Mouse (Mus musculus): ENCODE results near the gene Spin1. TPM values are rescaled to one million over a fixed set of nuclear protein-coding genes. Genes with fewer than 3 reads are reported as not detected.

Spin1 gene
- polyA plus RNA-seq, 1 experiment, result 14.1 TPM

GRCm38 (mm10) chr13:51115762-51116161, 15.1 kb downstream of the Spin1 start:
- peak overlapping the region; percentile 78 for H3K27ac ChIP-seq (ENCODE audit: control insufficient read depth, insufficient read depth, low read depth, low read length, poor library complexity)
- no peak overlapping the region for H3K4me3 ChIP-seq (replicated peaks; ENCODE audit: control insufficient read depth, low read depth, low read length)
- H3K4me1 ChIP-seq (ENCODE audit: control insufficient read depth, insufficient read depth, low read length), result peaks cover 2% of the 10 kb centered on the region; the same call in 1 of the 2 replicates
- WGBS, result 12% methylated on average over 3 of the region's 3 CpGs
- TF ChIP-seq CTCF (IDR thresholded peaks at IDR 0.05; ENCODE audit: control insufficient read depth, insufficient read depth, low read length), result no peak
- TF ChIP-seq POLR2A (IDR thresholded peaks at IDR 0.05; ENCODE audit: borderline replicate concordance, control insufficient read depth, low read depth, low read length), result no peak

GRCm38 (mm10) chr13:51120734-51121133, 20.1 kb downstream of the Spin1 start:
- WGBS, result 12% methylated on average over 4 of the region's 4 CpGs
- no peak overlapping the region for H3K27ac ChIP-seq (ENCODE audit: control insufficient read depth, insufficient read depth, low read depth, low read length, poor library complexity)
- TF ChIP-seq POLR2A (IDR thresholded peaks at IDR 0.05; ENCODE audit: borderline replicate concordance, control insufficient read depth, low read depth, low read length), result no peak
- TF ChIP-seq CTCF (IDR thresholded peaks at IDR 0.05; ENCODE audit: control insufficient read depth, insufficient read depth, low read length), result no peak

GRCm38 (mm10) chr13:51121966-51122365, 21.3 kb downstream of the Spin1 start:
- WGBS, result 41% methylated on average over 1 of the region's 1 CpGs
- Histone ChIP-seq H3K27ac (ENCODE audit: control insufficient read depth, insufficient read depth, low read depth, low read length, poor library complexity) (no peak overlapping the region), H3K4me1 (ENCODE audit: control insufficient read depth, insufficient read depth, low read length) (no peaks in the 10 kb centered on the region; the same call in 1 of the 2 replicates), H3K4me3 (replicated peaks; ENCODE audit: control insufficient read depth, low read depth, low read length) (no peak overlapping the region)
- no peak for TF ChIP-seq POLR2A (IDR thresholded peaks at IDR 0.05; ENCODE audit: borderline replicate concordance, control insufficient read depth, low read depth, low read length)

More at GRCm38 (mm10) chr13:51120734-51121133, 20.1 kb downstream of the Spin1 start:
- H3K4me3 ChIP-seq (replicated peaks; ENCODE audit: control insufficient read depth, low read depth, low read length), result no peak overlapping the region
- peaks cover 2% of the 10 kb centered on the region; the same call in 1 of the 2 replicates for H3K4me1 ChIP-seq (ENCODE audit: control insufficient read depth, insufficient read depth, low read length)

GRCm38 (mm10) chr13:51122771-51123170, 22.1 kb downstream of the Spin1 start:
- WGBS, result 83% methylated on average over 8 of the region's 8 CpGs
- Histone ChIP-seq H3K27ac (ENCODE audit: control insufficient read depth, insufficient read depth, low read depth, low read length, poor library complexity) (no peak overlapping the region), H3K4me3 (replicated peaks; ENCODE audit: control insufficient read depth, low read depth, low read length) (no peak overlapping the region), H3K4me1 (ENCODE audit: control insufficient read depth, insufficient read depth, low read length) (no peaks in the 10 kb centered on the region; the same call in 1 of the 2 replicates)
- no peak for TF ChIP-seq POLR2A (IDR thresholded peaks at IDR 0.05; ENCODE audit: borderline replicate concordance, control insufficient read depth, low read depth, low read length)
- TF ChIP-seq CTCF (IDR thresholded peaks at IDR 0.05; ENCODE audit: control insufficient read depth, insufficient read depth, low read length), result no peak

- no peak overlapping the region for H3K27ac ChIP-seq (ENCODE audit: control insufficient read depth, insufficient read depth, low read depth, low read length, poor library complexity)
- no peak for TF ChIP-seq CTCF (IDR thresholded peaks at IDR 0.05; ENCODE audit: control insufficient read depth, insufficient read depth, low read length)
- no peak for TF ChIP-seq POLR2A (IDR thresholded peaks at IDR 0.05; ENCODE audit: borderline replicate concordance, control insufficient read depth, low read depth, low read length)
- H3K4me3 ChIP-seq (replicated peaks; ENCODE audit: control insufficient read depth, low read depth, low read length), result no peak overlapping the region
- H3K4me1 ChIP-seq (ENCODE audit: control insufficient read depth, insufficient read depth, low read length), result no peaks in the 10 kb centered on the region; the same call in 1 of the 2 replicates
- WGBS, result 62% methylated on average over 8 of the region's 8 CpGs
Measured at GRCm38 (mm10) chr13:51125357-51125756, 24.7 kb downstream of the Spin1 start.

GRCm38 (mm10) chr13:51127906-51128305, 27.2 kb downstream of the Spin1 start:
- H3K4me1 ChIP-seq (ENCODE audit: control insufficient read depth, insufficient read depth, low read length), result no peaks in the 10 kb centered on the region; the same call in 1 of the 2 replicates
- no peak for TF ChIP-seq CTCF (IDR thresholded peaks at IDR 0.05; ENCODE audit: control insufficient read depth, insufficient read depth, low read length)
- no peak overlapping the region for H3K4me3 ChIP-seq (replicated peaks; ENCODE audit: control insufficient read depth, low read depth, low read length)
- no peak overlapping the region for H3K27ac ChIP-seq (ENCODE audit: control insufficient read depth, insufficient read depth, low read depth, low read length, poor library complexity)
- WGBS, result 8% methylated on average over 2 of the region's 2 CpGs

GRCm38 (mm10) chr13:51128417-51128816, 27.7 kb downstream of the Spin1 start:
- 84% methylated on average over 7 of the region's 7 CpGs for WGBS
- H3K27ac ChIP-seq (ENCODE audit: control insufficient read depth, insufficient read depth, low read depth, low read length, poor library complexity), result no peak overlapping the region
- no peak overlapping the region for H3K4me3 ChIP-seq (replicated peaks; ENCODE audit: control insufficient read depth, low read depth, low read length)
- H3K4me1 ChIP-seq (ENCODE audit: control insufficient read depth, insufficient read depth, low read length), result no peaks in the 10 kb centered on the region; the same call in 1 of the 2 replicates
- no peak for TF ChIP-seq CTCF (IDR thresholded peaks at IDR 0.05; ENCODE audit: control insufficient read depth, insufficient read depth, low read length)
- TF ChIP-seq POLR2A (IDR thresholded peaks at IDR 0.05; ENCODE audit: borderline replicate concordance, control insufficient read depth, low read depth, low read length), result no peak

- Histone ChIP-seq H3K4me1 (ENCODE audit: control insufficient read depth, insufficient read depth, low read length) (no peaks in the 10 kb centered on the region), H3K4me3 (replicated peaks; ENCODE audit: control insufficient read depth, low read depth, low read length) (no peak overlapping the region), H3K27ac (ENCODE audit: control insufficient read depth, insufficient read depth, low read depth, low read length, poor library complexity) (no peak overlapping the region)
- WGBS, result 72% methylated on average over 10 of the region's 10 CpGs
- TF ChIP-seq POLR2A (IDR thresholded peaks at IDR 0.05; ENCODE audit: borderline replicate concordance, control insufficient read depth, low read depth, low read length) (no peak), CTCF (IDR thresholded peaks at IDR 0.05; ENCODE audit: control insufficient read depth, insufficient read depth, low read length) (no peak)
Measured at GRCm38 (mm10) chr13:51131179-51131578, 30.5 kb downstream of the Spin1 start.

GRCm38 (mm10) chr13:51136315-51136714, 35.6 kb downstream of the Spin1 start:
- TF ChIP-seq POLR2A (IDR thresholded peaks at IDR 0.05; ENCODE audit: borderline replicate concordance, control insufficient read depth, low read depth, low read length) (no peak), CTCF (IDR thresholded peaks at IDR 0.05; ENCODE audit: control insufficient read depth, insufficient read depth, low read length) (no peak)
- Histone ChIP-seq H3K4me3 (replicated peaks; ENCODE audit: control insufficient read depth, low read depth, low read length) (no peak overlapping the region), H3K27ac (ENCODE audit: control insufficient read depth, insufficient read depth, low read depth, low read length, poor library complexity) (no peak overlapping the region), H3K4me1 (ENCODE audit: control insufficient read depth, insufficient read depth, low read length) (peaks cover 4% of the 10 kb centered on the region; the same call in 1 of the 2 replicates)
- 24% methylated on average over 4 of the region's 4 CpGs for WGBS

Data from bone marrow, adult 2 months (tissue).